Mouse (Mus musculus): ENCODE results near the gene Slc16a12.

DNA sequence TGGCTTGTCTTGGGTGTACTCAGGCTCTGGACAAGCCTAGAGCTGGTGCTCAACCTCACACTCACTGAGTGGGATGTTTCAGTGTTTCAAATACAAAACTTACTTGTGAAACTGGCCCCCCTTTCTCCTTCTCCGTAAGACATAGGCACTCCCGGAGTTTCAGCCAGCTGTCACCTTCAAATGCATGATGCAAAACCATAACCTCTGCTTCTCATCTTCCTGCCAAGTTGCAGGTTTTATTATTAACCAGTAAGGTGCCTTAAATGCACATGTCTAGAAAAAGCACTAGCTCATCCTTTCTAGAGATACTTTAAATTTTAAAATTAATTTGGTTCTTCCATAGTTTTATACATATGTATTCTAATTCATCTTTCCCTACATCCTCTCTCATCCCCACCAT is 39.5 kb downstream of the Slc16a12 start:
- no peak for TF ChIP-seq CTCF (conservative IDR thresholded peaks at IDR 0.05; ENCODE audit: insufficient read depth, insufficient read length, low read depth, low read length)
- TF ChIP-seq POLR2A (IDR thresholded peaks at IDR 0.05; ENCODE audit: low read depth, low read length), result no peak
